Mouse (Mus musculus) spleen, adult 2 months (tissue): Measurements from ENCODE around the gene Tacc2.

Source experiments
- CTCF ChIP-seq: fragments of 200-500 bp; IDR thresholded peaks from 2 replicates; pipeline ENCODE4 v1.5.1; 2011; ENCODE audit warnings: mild to moderate bottlenecking, inconsistent platforms; ENCODE audit not compliant: insufficient read depth, insufficient read length, insufficient replicate concordance; ENCODE audit errors: extremely low read depth
- POLR2A ChIP-seq: fragments of 200-500 bp; IDR thresholded peaks from 2 replicates; pipeline ENCODE4 v1.6.1; 2011; ENCODE audit warnings: low read depth, low read length, inconsistent platforms

DNA sequence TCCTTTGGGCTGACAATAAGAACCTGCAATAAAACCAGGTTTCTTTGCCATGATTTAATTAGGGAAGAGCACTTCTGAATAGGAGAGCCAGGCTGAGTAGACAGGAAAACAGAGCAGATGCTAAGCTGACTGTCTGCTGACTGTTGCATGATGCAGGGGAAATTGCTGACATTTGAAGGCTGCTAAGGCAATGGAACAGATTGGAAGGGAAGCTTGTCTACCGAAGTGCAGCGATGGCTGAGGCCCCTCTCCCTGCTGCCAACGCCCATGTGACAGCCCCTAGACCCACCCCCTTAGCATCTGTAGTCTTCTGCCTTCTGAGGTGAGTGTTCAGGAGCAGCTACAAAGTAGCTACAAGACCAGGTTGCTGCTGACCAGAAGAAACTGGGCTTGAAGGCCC, 148.9 kb downstream of the Tacc2 start:
- TF ChIP-seq POLR2A (no peak), CTCF (no peak)
